Mouse (Mus musculus): ENCODE results near the gene Magt1. TPM values are rescaled to one million over a fixed set of nuclear protein-coding genes. Genes with fewer than 3 reads are reported as not detected.
"Not testable (repeated sequence)": the region's sequence is repeated elsewhere in the genome, so short reads cannot be mapped to it uniquely, and the experiment has no call there.

Gene Magt1
- polyA plus RNA-seq, 1 experiment = 1.3 TPM

GRCm38 (mm10) chrX:106031124-106031523, 19.4 kb upstream of the Magt1 start:
- H3K4me3 ChIP-seq (ENCODE audit: control insufficient read depth, low read depth, low read length) = no peak overlapping the region
- H3K4me1 ChIP-seq (ENCODE audit: control insufficient read depth, insufficient read depth, low read length) = no peaks in the 10 kb centered on the region
- H3K27me3 ChIP-seq (ENCODE audit: control insufficient read depth, insufficient read depth, low read length) = no peaks in the 10 kb centered on the region
- no peak overlapping the region for H3K27ac ChIP-seq (ENCODE audit: control insufficient read depth, insufficient read depth, low read depth, low read length)
- no peak for TF ChIP-seq POLR2A (IDR thresholded peaks at IDR 0.05; ENCODE audit: control insufficient read depth, low read depth, low read length)
- no peak for TF ChIP-seq CTCF (IDR thresholded peaks at IDR 0.05; ENCODE audit: control insufficient read depth, insufficient read depth, insufficient replicate concordance, low read depth, low read length)
- H3K36me3 ChIP-seq (ENCODE audit: control insufficient read depth, insufficient read depth, low read length) = no peaks in the 10 kb centered on the region

- Histone ChIP-seq H3K4me1 (ENCODE audit: control insufficient read depth, insufficient read depth, low read length) (no peaks in the 10 kb centered on the region), H3K27ac (ENCODE audit: control insufficient read depth, insufficient read depth, low read depth, low read length) (no peak overlapping the region), H3K27me3 (ENCODE audit: control insufficient read depth, insufficient read depth, low read length) (no peaks in the 10 kb centered on the region), H3K4me3 (ENCODE audit: control insufficient read depth, low read depth, low read length) (no peak overlapping the region), H3K36me3 (ENCODE audit: control insufficient read depth, insufficient read depth, low read length) (no peaks in the 10 kb centered on the region)
- no peak for TF ChIP-seq POLR2A (IDR thresholded peaks at IDR 0.05; ENCODE audit: control insufficient read depth, low read depth, low read length)
- no peak for TF ChIP-seq CTCF (IDR thresholded peaks at IDR 0.05; ENCODE audit: control insufficient read depth, insufficient read depth, insufficient replicate concordance, low read depth, low read length)
Observed at GRCm38 (mm10) chrX:106030176-106030575, 18.5 kb upstream of the Magt1 start.

GRCm38 (mm10) chrX:106027343-106027674, 15.6 kb upstream of the Magt1 start:
- no peaks in the 10 kb centered on the region for H3K36me3 ChIP-seq (ENCODE audit: control insufficient read depth, insufficient read depth, low read length)
- TF ChIP-seq POLR2A (IDR thresholded peaks at IDR 0.05; ENCODE audit: control insufficient read depth, low read depth, low read length) (no peak), CTCF (IDR thresholded peaks at IDR 0.05; ENCODE audit: control insufficient read depth, insufficient read depth, insufficient replicate concordance, low read depth, low read length) (no peak)
- H3K27ac ChIP-seq (ENCODE audit: control insufficient read depth, insufficient read depth, low read depth, low read length) = peak overlapping the region; percentile 74; the same call in 1 of the 2 replicates
- no peaks in the 10 kb centered on the region for H3K4me1 ChIP-seq (ENCODE audit: control insufficient read depth, insufficient read depth, low read length)
- no peaks in the 10 kb centered on the region for H3K27me3 ChIP-seq (ENCODE audit: control insufficient read depth, insufficient read depth, low read length)
- peak overlapping the region; percentile 77 for H3K4me3 ChIP-seq (ENCODE audit: control insufficient read depth, low read depth, low read length)

GRCm38 (mm10) chrX:106026418-106027342, 15.0 kb upstream of the Magt1 start, which contains the start of gene Atp7a:
TSS of gene Atp7a (plus strand) at chrX:106027276.
- Histone ChIP-seq H3K27ac (ENCODE audit: control insufficient read depth, insufficient read depth, low read depth, low read length) (peak within 1 kb of the TSS; percentile 74), H3K4me1 (ENCODE audit: control insufficient read depth, insufficient read depth, low read length) (no peaks in the 10 kb centered on the region), H3K27me3 (ENCODE audit: control insufficient read depth, insufficient read depth, low read length) (no peaks in the 10 kb centered on the region), H3K36me3 (ENCODE audit: control insufficient read depth, insufficient read depth, low read length) (no peaks in the 10 kb centered on the region), H3K4me3 (ENCODE audit: control insufficient read depth, low read depth, low read length) (peak within 1 kb of the TSS; percentile 77)
- TF ChIP-seq POLR2A (IDR thresholded peaks at IDR 0.05; ENCODE audit: control insufficient read depth, low read depth, low read length) (peak; percentile 69), CTCF (IDR thresholded peaks at IDR 0.05; ENCODE audit: control insufficient read depth, insufficient read depth, insufficient replicate concordance, low read depth, low read length) (peak; percentile 58; the same call in 1 of the 2 replicates)

GRCm38 (mm10) chrX:106017516-106017915, 5.8 kb upstream of the Magt1 start:
- H3K27ac ChIP-seq (ENCODE audit: control insufficient read depth, insufficient read depth, low read depth, low read length) = no peak overlapping the region
- no peak overlapping the region for H3K4me3 ChIP-seq (ENCODE audit: control insufficient read depth, low read depth, low read length)
- no peaks in the 10 kb centered on the region for H3K36me3 ChIP-seq (ENCODE audit: control insufficient read depth, insufficient read depth, low read length)
- no peaks in the 10 kb centered on the region for H3K27me3 ChIP-seq (ENCODE audit: control insufficient read depth, insufficient read depth, low read length)
- no peak for TF ChIP-seq CTCF (IDR thresholded peaks at IDR 0.05; ENCODE audit: control insufficient read depth, insufficient read depth, insufficient replicate concordance, low read depth, low read length)
- no peak for TF ChIP-seq POLR2A (IDR thresholded peaks at IDR 0.05; ENCODE audit: control insufficient read depth, low read depth, low read length)
- H3K4me1 ChIP-seq (ENCODE audit: control insufficient read depth, insufficient read depth, low read length) = no peaks in the 10 kb centered on the region

GRCm38 (mm10) chrX:106017102-106017501, 5.4 kb upstream of the Magt1 start:
- TF ChIP-seq POLR2A (IDR thresholded peaks at IDR 0.05; ENCODE audit: control insufficient read depth, low read depth, low read length) (no peak), CTCF (IDR thresholded peaks at IDR 0.05; ENCODE audit: control insufficient read depth, insufficient read depth, insufficient replicate concordance, low read depth, low read length) (no peak)
- no peaks in the 10 kb centered on the region for H3K27me3 ChIP-seq (ENCODE audit: control insufficient read depth, insufficient read depth, low read length)
- H3K36me3 ChIP-seq (ENCODE audit: control insufficient read depth, insufficient read depth, low read length) = no peaks in the 10 kb centered on the region
- no peak overlapping the region for H3K27ac ChIP-seq (ENCODE audit: control insufficient read depth, insufficient read depth, low read depth, low read length)
- no peaks in the 10 kb centered on the region for H3K4me1 ChIP-seq (ENCODE audit: control insufficient read depth, insufficient read depth, low read length)
- no peak overlapping the region for H3K4me3 ChIP-seq (ENCODE audit: control insufficient read depth, low read depth, low read length)

GRCm38 (mm10) chrX:106015571-106016322, 4.0 kb upstream of the Magt1 start, which contains the start of gene Cox7b:
TSS of gene Cox7b (plus strand) at chrX:106015700.
- Histone ChIP-seq H3K4me3 (ENCODE audit: control insufficient read depth, low read depth, low read length) (peak within 1 kb of the TSS; percentile 87), H3K27me3 (ENCODE audit: control insufficient read depth, insufficient read depth, low read length) (no peaks in the 10 kb centered on the region), H3K4me1 (ENCODE audit: control insufficient read depth, insufficient read depth, low read length) (no peaks in the 10 kb centered on the region), H3K36me3 (ENCODE audit: control insufficient read depth, insufficient read depth, low read length) (no peaks in the 10 kb centered on the region), H3K27ac (ENCODE audit: control insufficient read depth, insufficient read depth, low read depth, low read length) (peak within 1 kb of the TSS; percentile 65)
- TF ChIP-seq POLR2A (IDR thresholded peaks at IDR 0.05; ENCODE audit: control insufficient read depth, low read depth, low read length) (0 out of 2 replicates have a peak, but pooled peaks have one; percentile 23), CTCF (IDR thresholded peaks at IDR 0.05; ENCODE audit: control insufficient read depth, insufficient read depth, insufficient replicate concordance, low read depth, low read length) (no peak)

- H3K36me3 ChIP-seq (ENCODE audit: control insufficient read depth, insufficient read depth, low read length); H3K27me3 ChIP-seq (ENCODE audit: control insufficient read depth, insufficient read depth, low read length); H3K27ac ChIP-seq (ENCODE audit: control insufficient read depth, insufficient read depth, low read depth, low read length); H3K4me1 ChIP-seq (ENCODE audit: control insufficient read depth, insufficient read depth, low read length); H3K4me3 ChIP-seq (ENCODE audit: control insufficient read depth, low read depth, low read length): not testable (repeated sequence)
Observed at GRCm38 (mm10) chrX:106014741-106015377, 3.2 kb upstream of the Magt1 start.
